Mouse (Mus musculus) embryonic facial prominence, embryonic 14.5 days (tissue): ENCODE data around the gene Pdpk1. TPM values are rescaled to one million over a fixed set of nuclear protein-coding genes. Genes with fewer than 3 reads are reported as not detected.

Source experiments
- ATAC-seq: fragments of 200-750 bp; cut with Nextera tagmentation; 2 replicates; pipeline ENCODE4 v1.8.0; 2017; ENCODE audit warnings: low read depth, moderate number of reproducible peaks, moderate TSS enrichment
- DNase-seq: peaks from one replicate; pipeline ENCODE4 v3.0.0-alpha.2; 2015; ENCODE audit warnings: low spot score
- H3K27ac ChIP-seq: fragments of 300-500 bp; sonication (generic); replicated peaks from 2 replicates; pipeline ENCODE4 v1.5.1; 2014; ENCODE audit warnings: low read depth, mild to moderate bottlenecking, low read length, moderate library complexity
- H3K27me3 ChIP-seq: fragments of 300-500 bp; sonication (generic); replicated peaks from 2 replicates; pipeline ENCODE4 v1.6.1; 2014; ENCODE audit warnings: low read length; ENCODE audit not compliant: control insufficient read depth, insufficient read depth
- H3K36me3 ChIP-seq: fragments of 300-500 bp; sonication (generic); 2 replicates; pipeline ENCODE4 v1.6.1; 2014; ENCODE audit warnings: low read length, mixed read lengths; ENCODE audit not compliant: control insufficient read depth, insufficient read depth
- H3K4me1 ChIP-seq: fragments of 300-500 bp; sonication (generic); 2 replicates; pipeline ENCODE4 v1.6.1; 2014; ENCODE audit warnings: antibody characterized with exemption, low read length; ENCODE audit not compliant: control insufficient read depth, insufficient read depth
- H3K4me2 ChIP-seq: fragments of 300-500 bp; sonication (generic); 2 replicates; pipeline ENCODE4 v1.6.1; 2014; ENCODE audit warnings: low read depth, mild to moderate bottlenecking, low read length, moderate library complexity, mixed read lengths
- H3K4me3 ChIP-seq: fragments of 300-500 bp; sonication (generic); 2 replicates; pipeline ENCODE4 v1.5.1; 2014; ENCODE audit warnings: low read depth, mild to moderate bottlenecking, low read length
- H3K9ac ChIP-seq: fragments of 300-500 bp; sonication (generic); 2 replicates; pipeline ENCODE4 v1.6.1; 2014; ENCODE audit warnings: low read depth, mild to moderate bottlenecking, low read length, moderate library complexity, mixed read lengths
- H3K9me3 ChIP-seq: fragments of 300-500 bp; sonication (generic); 2 replicates; pipeline ENCODE4 v1.6.1; 2016; ENCODE audit warnings: low read length; ENCODE audit not compliant: control insufficient read depth
- WGBS: fragments of 180-500 bp; shearing (Covaris S2); extraction: QIAGEN DNeasy Blood & Tissue Kit; methylation state at CpG from one replicate; pipeline ENCODE4 v1.1.7; 2014; 5-methylcytosine and 5-hydroxymethylcytosine counted together
- polyA plus RNA-seq: library from polyadenylated mRNA; unstranded; fragments of >200 nt; fragmentation: Nextera tagmentation; extraction: Ambion mirVana; gene quantifications from 2 replicates; pipeline ENCODE4 v1.2.1, GENCODE M21; 2014

Gene Pdpk1
- polyA plus RNA-seq, 1 experiment from 2014 or later, result 46.3 TPM

- H3K9me3 ChIP-seq, result no peaks in the 10 kb centered on the region
- ATAC-seq, result no peak
- no peaks in the 10 kb centered on the region for H3K36me3 ChIP-seq
- no peak overlapping the region for H3K4me3 ChIP-seq
- DNase-seq, result no peak
- no peak overlapping the region for H3K27ac ChIP-seq
- no peak overlapping the region for H3K4me2 ChIP-seq
- H3K27me3 ChIP-seq, result no peaks in the 10 kb centered on the region
- 81% methylated on average over 22 of the region's 22 CpGs for WGBS
- H3K9ac ChIP-seq, result no peak overlapping the region
- H3K4me1 ChIP-seq, result no peaks in the 10 kb centered on the region
Observed at GRCm38 (mm10) chr17:24030551-24030950, 120.2 kb downstream of the Pdpk1 start.

GRCm38 (mm10) chr17:24029477-24029876, 121.2 kb downstream of the Pdpk1 start:
- whole genome bisulfite sequencing, result 58% methylated on average over 7 of the region's 7 CpGs
- H3K4me3 ChIP-seq, result no peak overlapping the region
- no peak overlapping the region for H3K9ac ChIP-seq
- H3K9me3 ChIP-seq, result no peaks in the 10 kb centered on the region
- H3K36me3 ChIP-seq, result no peaks in the 10 kb centered on the region
- H3K27me3 ChIP-seq, result no peaks in the 10 kb centered on the region
- ATAC-seq (no peak), DNase-seq (no peak)
- no peak overlapping the region for H3K27ac ChIP-seq
- H3K4me1 ChIP-seq, result no peaks in the 10 kb centered on the region
- no peak overlapping the region for H3K4me2 ChIP-seq

Other genes starting within 250 kb of the Pdpk1 start
- gene Dcpp3, start 233.5 kb downstream of the Pdpk1 start, polyA plus RNA-seq, result 3.9 and 15.6 TPM in 2 replicates
- gene Sbp, start 209.3 kb downstream of the Pdpk1 start, polyA plus RNA-seq, result not detected in 2 replicates
- not detected in 2 replicates for gene Sbpl, start 195.7 kb downstream of the Pdpk1 start, polyA plus RNA-seq
- gene Prss30, start 170.4 kb downstream of the Pdpk1 start, polyA plus RNA-seq, result not detected in 2 replicates
- gene Prss22, start 152.8 kb downstream of the Pdpk1 start, polyA plus RNA-seq, result 0.50 and 0.56 TPM in 2 replicates
- gene Prss27, start 112.8 kb downstream of the Pdpk1 start, polyA plus RNA-seq, result 0.60 and 1.0 TPM in 2 replicates
- 56.3 and 57.6 TPM in 2 replicates for gene Kctd5, start 77.4 kb downstream of the Pdpk1 start, polyA plus RNA-seq
- 28.3 and 33.3 TPM in 2 replicates for gene Amdhd2, start 12.8 kb upstream of the Pdpk1 start, polyA plus RNA-seq
- 573 and 574 TPM in 2 replicates for gene Atp6v0c, start 18.8 kb upstream of the Pdpk1 start, polyA plus RNA-seq
- 4.6 and 6.4 TPM in 2 replicates for gene Tbc1d24, start 54.6 kb upstream of the Pdpk1 start, polyA plus RNA-seq
- gene Ntn3, start 58.6 kb upstream of the Pdpk1 start, polyA plus RNA-seq, result 9.6 and 10.7 TPM in 2 replicates
- gene Tedc2, start 69.9 kb upstream of the Pdpk1 start, polyA plus RNA-seq, result 9.2 and 9.9 TPM in 2 replicates
- gene Ccnf, start 100.6 kb upstream of the Pdpk1 start, polyA plus RNA-seq, result 42.2 and 48.1 TPM in 2 replicates
- not detected in 2 replicates for gene Abca17, start 200.1 kb upstream of the Pdpk1 start, polyA plus RNA-seq
- gene Abca3, start 201.0 kb upstream of the Pdpk1 start, polyA plus RNA-seq, result 10.1 TPM in 2 replicates